Mouse (Mus musculus) ES-Bruce4 (cell line): ENCODE data around the gene Grk4. TPM values are rescaled to one million over a fixed set of nuclear protein-coding genes. Genes with fewer than 3 reads are reported as not detected.

Experiments used
- H3K27ac ChIP-seq: 2 replicates; pipeline ENCODE4 v1.5.1; 2012; ENCODE audit warnings: low read length, inconsistent platforms; ENCODE audit not compliant: insufficient read depth
- H3K27me3 ChIP-seq: 2 replicates; pipeline ENCODE4 v1.6.1; 2012; ENCODE audit warnings: mild to moderate bottlenecking, low read length, inconsistent platforms; ENCODE audit not compliant: control insufficient read depth, poor library complexity, insufficient read depth, severe bottlenecking
- H3K36me3 ChIP-seq: 2 replicates; pipeline ENCODE4 v1.6.1; 2012; ENCODE audit warnings: inconsistent platforms, mild to moderate bottlenecking, low read length, moderate library complexity; ENCODE audit not compliant: control insufficient read depth, poor library complexity, insufficient read depth, severe bottlenecking
- H3K4me1 ChIP-seq: one replicate; pipeline ENCODE4 v1.8.1; 2011; ENCODE audit warnings: low read length; ENCODE audit not compliant: control insufficient read depth, insufficient read depth
- H3K4me3 ChIP-seq: 2 replicates; pipeline ENCODE4 v1.5.1; 2011; ENCODE audit warnings: low read depth, mild to moderate bottlenecking, low read length
- H3K9ac ChIP-seq: 2 replicates; pipeline ENCODE4 v1.6.1; 2012; ENCODE audit warnings: low read depth, mild to moderate bottlenecking, inconsistent platforms; ENCODE audit not compliant: poor library complexity, severe bottlenecking
- H3K9me3 ChIP-seq: replicated peaks from 2 replicates; pipeline ENCODE4 v1.6.1; 2012; ENCODE audit warnings: mild to moderate bottlenecking, low read length, inconsistent platforms; ENCODE audit not compliant: control insufficient read depth, poor library complexity, insufficient read depth, severe bottlenecking
- CTCF ChIP-seq: IDR thresholded peaks from one replicate; pipeline ENCODE4 v1.8.1; 2011; ENCODE audit warnings: low read depth, low read length
- EP300 ChIP-seq: IDR thresholded peaks from 2 replicates; pipeline ENCODE4 v1.6.1; 2011; ENCODE audit warnings: low read depth, low read length; ENCODE audit not compliant: insufficient read depth
- POLR2A ChIP-seq: IDR thresholded peaks from one replicate; pipeline ENCODE4 v1.8.1; 2011; ENCODE audit warnings: low read length; ENCODE audit not compliant: insufficient read depth
- polyA plus RNA-seq: library from polyadenylated mRNA; stranded (reverse); fragments of >200 nt; gene quantifications from 2 replicates; pipeline ENCODE4 v1.2.4, GENCODE M21; 2011; ENCODE audit warnings: low read depth; ENCODE audit not compliant: missing spikeins, insufficient read depth, insufficient read length

Gene Grk4
- polyA plus RNA-seq, 1 experiment: 0.25 TPM

DNA sequence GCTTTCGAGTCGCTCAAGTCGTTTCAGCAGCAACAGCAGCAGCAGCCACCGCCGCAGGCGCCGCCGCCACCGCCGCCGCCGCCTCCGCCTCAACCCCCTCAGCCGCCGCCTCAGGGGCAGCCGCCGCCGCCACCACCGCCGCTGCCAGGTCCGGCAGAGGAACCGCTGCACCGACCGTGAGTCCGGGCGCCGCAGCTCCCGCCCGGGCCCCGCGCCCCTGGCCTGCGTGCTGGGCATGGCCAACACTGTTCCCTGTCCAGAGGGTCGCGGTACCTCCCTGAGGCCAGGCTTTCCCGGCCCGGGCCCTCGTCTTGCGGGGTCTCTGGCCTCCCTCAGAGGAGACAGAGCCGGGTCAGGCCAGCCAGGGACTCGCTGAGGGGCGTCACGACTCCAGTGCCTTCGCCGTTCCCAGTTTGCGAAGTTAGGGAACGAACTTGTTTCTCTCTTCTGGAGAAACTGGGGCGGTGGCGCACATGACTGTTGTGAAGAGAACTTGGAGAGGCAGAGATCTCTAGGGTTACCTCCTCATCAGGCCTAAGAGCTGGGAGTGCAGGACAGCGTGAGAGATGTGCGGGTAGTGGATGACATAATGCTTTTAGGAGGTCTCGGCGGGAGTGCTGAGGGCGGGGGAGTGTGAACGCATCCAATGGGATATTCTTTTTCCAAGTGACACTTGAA, 101.9 kb downstream of the Grk4 start:
- Histone ChIP-seq H3K4me3 (peak overlapping the region; percentile 80), H3K9me3 (no peaks in the 10 kb centered on the region), H3K27me3 (no peaks in the 10 kb centered on the region), H3K36me3 (no peaks in the 10 kb centered on the region), H3K27ac (no peak overlapping the region), H3K9ac (peak overlapping the region; percentile 74), H3K4me1 (no peaks in the 10 kb centered on the region)
- TF ChIP-seq POLR2A: no peak
- TF ChIP-seq EP300: no peak
- TF ChIP-seq CTCF: no peak

DNA sequence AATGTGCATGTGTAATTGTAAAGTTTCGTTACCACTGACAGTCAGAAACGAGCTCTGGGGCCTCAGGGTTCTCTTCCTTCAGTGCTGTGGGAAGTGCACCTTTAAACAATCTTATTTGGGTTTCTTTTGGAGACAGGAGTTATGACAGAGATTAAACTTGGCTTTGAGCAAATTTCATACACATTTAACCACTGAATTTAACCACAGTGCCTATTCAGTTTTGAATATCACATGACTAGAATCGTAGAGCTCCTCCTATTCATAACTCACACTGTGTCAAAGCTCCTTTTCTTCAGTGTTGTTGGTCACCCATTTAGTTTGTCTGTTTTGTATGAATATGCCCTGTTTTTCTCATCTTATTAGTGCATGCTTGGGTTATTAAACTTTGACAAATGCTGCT, 111.6 kb downstream of the Grk4 start:
- H3K36me3 ChIP-seq: no peaks in the 10 kb centered on the region
- no peak overlapping the region for H3K9ac ChIP-seq
- no peak overlapping the region for H3K4me3 ChIP-seq
- H3K9me3 ChIP-seq: no peaks in the 10 kb centered on the region
- TF ChIP-seq EP300: no peak
- no peak for TF ChIP-seq CTCF
- TF ChIP-seq POLR2A: no peak
- H3K4me1 ChIP-seq: peaks cover 2% of the 10 kb centered on the region
- H3K27me3 ChIP-seq: no peaks in the 10 kb centered on the region
- H3K27ac ChIP-seq: no peak overlapping the region

DNA sequence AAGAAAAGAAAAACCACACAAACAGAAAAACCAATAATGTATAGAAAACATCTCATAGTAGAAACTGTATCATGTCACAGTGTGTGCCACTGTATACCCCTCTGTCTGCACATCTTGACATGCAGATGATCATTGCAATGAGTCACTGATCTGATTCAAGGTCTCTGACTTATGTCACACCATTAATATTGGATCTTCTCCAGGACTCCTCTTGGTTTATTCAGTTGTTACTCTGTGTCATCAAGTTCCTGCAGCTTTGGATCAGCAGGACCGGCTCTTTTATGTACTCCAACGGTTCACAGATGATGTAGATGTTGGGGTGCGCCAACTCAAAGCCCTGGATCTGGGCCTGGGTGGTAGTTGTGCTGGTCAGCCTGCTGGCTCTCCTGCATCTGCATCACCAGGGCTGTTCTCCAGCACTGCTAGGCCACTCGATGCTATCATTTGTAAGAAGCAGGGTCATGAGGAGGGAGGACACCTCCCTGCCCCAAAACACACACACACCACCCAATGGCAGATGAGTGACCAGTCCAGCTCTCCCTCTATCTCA, 112.6 kb downstream of the Grk4 start:
- TF ChIP-seq CTCF (no peak), POLR2A (no peak), EP300 (no peak)
- no peaks in the 10 kb centered on the region for H3K9me3 ChIP-seq
- peaks cover 2% of the 10 kb centered on the region for H3K4me1 ChIP-seq
- H3K9ac ChIP-seq: no peak overlapping the region
- H3K4me3 ChIP-seq: no peak overlapping the region
- no peaks in the 10 kb centered on the region for H3K36me3 ChIP-seq
- H3K27ac ChIP-seq: no peak overlapping the region
- H3K27me3 ChIP-seq: no peaks in the 10 kb centered on the region

DNA sequence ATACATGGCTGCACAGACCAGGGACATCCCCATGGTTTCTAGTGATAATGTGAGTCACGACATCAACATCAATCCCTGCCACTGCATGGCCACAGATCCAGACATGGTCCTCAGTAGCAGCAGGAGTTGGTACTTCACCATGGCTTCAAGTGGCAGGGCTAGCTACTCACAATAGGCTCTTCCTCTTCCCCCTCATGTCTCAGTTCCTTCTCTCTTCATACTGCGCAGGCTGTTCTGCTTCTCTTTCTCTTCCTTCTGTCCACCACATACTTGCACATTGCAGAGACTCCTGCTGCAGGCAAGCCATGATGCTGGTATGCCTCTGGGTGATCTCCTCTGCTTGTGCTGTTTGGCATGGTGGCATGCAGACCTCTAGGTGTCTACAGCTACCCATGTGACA, 113.2 kb downstream of the Grk4 start:
- TF ChIP-seq EP300 (no peak), CTCF (no peak), POLR2A (no peak)
- H3K9ac ChIP-seq: no peak overlapping the region
- H3K36me3 ChIP-seq: no peaks in the 10 kb centered on the region
- H3K4me1 ChIP-seq: peaks cover 2% of the 10 kb centered on the region
- H3K27me3 ChIP-seq: no peaks in the 10 kb centered on the region
- H3K9me3 ChIP-seq: no peaks in the 10 kb centered on the region
- H3K4me3 ChIP-seq: no peak overlapping the region
- H3K27ac ChIP-seq: no peak overlapping the region

DNA sequence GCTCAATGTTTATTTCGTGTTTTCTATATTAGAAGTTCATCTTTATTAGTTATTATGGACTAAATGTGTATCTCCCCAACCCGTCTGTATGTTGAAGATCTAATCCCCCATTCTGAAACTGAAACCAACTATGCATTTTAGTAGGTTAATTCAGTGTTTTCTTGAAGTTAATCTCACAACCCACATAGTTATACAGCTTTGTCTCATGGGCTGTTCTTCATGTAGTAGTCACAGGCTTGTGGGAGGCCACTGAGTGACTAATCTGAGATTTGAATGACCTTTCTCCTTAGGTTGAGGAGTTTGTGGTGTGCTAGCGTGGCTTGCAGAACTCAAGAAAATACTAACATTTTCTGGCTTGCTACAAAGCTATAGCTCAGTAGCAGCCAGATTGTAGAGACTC, 124.8 kb downstream of the Grk4 start:
- H3K9me3 ChIP-seq: no peaks in the 10 kb centered on the region
- H3K4me3 ChIP-seq: no peak overlapping the region
- TF ChIP-seq CTCF: no peak
- no peak for TF ChIP-seq POLR2A
- TF ChIP-seq EP300: no peak
- no peak overlapping the region for H3K9ac ChIP-seq
- H3K4me1 ChIP-seq: no peaks in the 10 kb centered on the region
- H3K27ac ChIP-seq: no peak overlapping the region
- peaks cover 2% of the 10 kb centered on the region for H3K36me3 ChIP-seq
- H3K27me3 ChIP-seq: no peaks in the 10 kb centered on the region

DNA sequence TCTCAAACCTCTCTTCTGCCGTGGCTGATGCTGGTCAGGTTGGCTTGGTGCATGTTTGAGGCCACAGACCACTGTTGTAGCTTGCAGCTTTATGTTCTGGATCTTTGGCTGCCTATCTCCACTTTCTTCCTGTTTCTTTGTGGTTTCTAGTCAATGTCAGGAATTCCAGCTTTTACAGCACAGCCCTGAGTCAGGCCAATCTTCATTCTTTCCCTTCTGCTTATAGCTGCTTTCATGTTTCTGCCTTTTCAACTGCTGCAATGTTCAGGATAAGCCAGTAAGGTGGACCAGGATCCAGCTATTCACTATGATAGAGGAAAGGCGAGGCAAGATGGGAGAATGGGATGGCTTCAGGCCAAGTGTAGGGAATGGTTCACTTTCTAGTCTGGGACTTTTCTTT, 131.0 kb downstream of the Grk4 start:
- H3K36me3 ChIP-seq: no peaks in the 10 kb centered on the region; the same call in 1 of the 2 replicates
- no peak overlapping the region for H3K27ac ChIP-seq
- H3K9ac ChIP-seq: no peak overlapping the region
- no peaks in the 10 kb centered on the region for H3K27me3 ChIP-seq
- H3K4me1 ChIP-seq: no peaks in the 10 kb centered on the region
- TF ChIP-seq EP300: no peak
- TF ChIP-seq POLR2A: no peak
- no peak for TF ChIP-seq CTCF
- no peaks in the 10 kb centered on the region for H3K9me3 ChIP-seq
- no peak overlapping the region for H3K4me3 ChIP-seq
